Mouse (Mus musculus) stomach, postnatal 0 days (tissue): ENCODE data around the gene Wdr5.

Experiments
- CTCF ChIP-seq: IDR thresholded peaks from 2 replicates; pipeline ENCODE4 v1.5.1; 2016; ENCODE audit warnings: antibody characterized with exemption, low read depth, mild to moderate bottlenecking, moderate library complexity
- EP300 ChIP-seq: optimal IDR thresholded peaks from 2 replicates; pipeline ENCODE3; 2016; ENCODE audit warnings: antibody characterized with exemption

DNA sequence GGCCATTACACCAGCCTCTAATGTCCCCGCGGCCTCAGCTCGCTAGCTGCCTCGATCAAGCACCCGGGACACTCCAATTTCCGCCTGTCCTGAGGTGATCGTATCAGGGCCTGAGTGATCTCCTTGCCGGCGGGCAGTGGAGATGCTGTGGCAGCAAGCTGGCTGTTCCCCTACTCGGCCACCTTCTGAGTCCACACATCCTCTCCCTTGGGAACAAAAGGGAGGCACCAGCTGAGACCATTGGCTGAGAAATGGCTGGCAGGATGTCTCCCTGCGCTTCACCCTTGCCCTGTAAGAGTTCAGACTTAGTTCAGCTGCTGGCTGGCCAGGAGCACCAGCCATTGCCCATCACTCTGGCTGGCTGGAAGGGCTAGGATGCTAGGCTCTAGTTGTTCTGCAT lies 67.2 kb downstream of the Wdr5 start:
- TF ChIP-seq EP300 (no peak), CTCF (no peak)
